Mouse (Mus musculus) heart, adult 18-20 months (tissue): Measurements from ENCODE around the gene Prss22. TPM values are rescaled to one million over a fixed set of nuclear protein-coding genes. Genes with fewer than 3 reads are reported as not detected.
"Not testable (repeated sequence)": the region's sequence is repeated elsewhere in the genome, so short reads cannot be mapped to it uniquely, and the experiment has no call there.

Experiments used
- DNase-seq, 2 experiments: peaks; one replicate each; pipeline ENCODE4 v3.0.0; 2021 to 2022; ENCODE audit warnings: mixed read lengths in 1 of 2
- total RNA-seq, 2 experiments: library from RNA; stranded (reverse); gene quantifications; 2 replicates each; pipeline ENCODE4 v1.2.3; 2021

The Prss22 gene
- total RNA-seq, 2 experiments from 2014 or later = not detected

- DNase-seq = no peak
These were observed 2.5 kb downstream of the Prss22 start for GRCm38 (mm10) chr17:23995421-23995820.

DNA sequence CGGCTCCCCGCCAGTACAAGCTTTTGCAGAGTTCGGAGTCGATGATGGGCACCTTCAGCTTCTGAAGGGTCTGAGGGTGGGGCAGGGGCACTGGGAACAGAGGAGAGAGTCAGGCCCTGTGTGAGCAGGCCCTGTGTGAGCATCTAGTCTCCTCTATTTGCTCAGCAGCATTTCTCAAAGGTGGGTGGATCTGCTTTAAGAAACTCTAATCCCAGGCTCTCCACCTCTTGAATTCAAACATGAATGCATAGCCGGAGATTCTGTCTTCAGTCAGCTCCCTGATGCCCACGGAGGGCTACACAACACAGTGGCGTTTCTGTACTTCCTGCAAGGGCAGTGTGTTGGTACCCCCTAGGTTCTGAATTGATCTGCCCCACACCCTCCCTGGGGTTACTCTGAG lies 3.2 kb downstream of the Prss22 start:
- no peak for DNase-seq

DNA sequence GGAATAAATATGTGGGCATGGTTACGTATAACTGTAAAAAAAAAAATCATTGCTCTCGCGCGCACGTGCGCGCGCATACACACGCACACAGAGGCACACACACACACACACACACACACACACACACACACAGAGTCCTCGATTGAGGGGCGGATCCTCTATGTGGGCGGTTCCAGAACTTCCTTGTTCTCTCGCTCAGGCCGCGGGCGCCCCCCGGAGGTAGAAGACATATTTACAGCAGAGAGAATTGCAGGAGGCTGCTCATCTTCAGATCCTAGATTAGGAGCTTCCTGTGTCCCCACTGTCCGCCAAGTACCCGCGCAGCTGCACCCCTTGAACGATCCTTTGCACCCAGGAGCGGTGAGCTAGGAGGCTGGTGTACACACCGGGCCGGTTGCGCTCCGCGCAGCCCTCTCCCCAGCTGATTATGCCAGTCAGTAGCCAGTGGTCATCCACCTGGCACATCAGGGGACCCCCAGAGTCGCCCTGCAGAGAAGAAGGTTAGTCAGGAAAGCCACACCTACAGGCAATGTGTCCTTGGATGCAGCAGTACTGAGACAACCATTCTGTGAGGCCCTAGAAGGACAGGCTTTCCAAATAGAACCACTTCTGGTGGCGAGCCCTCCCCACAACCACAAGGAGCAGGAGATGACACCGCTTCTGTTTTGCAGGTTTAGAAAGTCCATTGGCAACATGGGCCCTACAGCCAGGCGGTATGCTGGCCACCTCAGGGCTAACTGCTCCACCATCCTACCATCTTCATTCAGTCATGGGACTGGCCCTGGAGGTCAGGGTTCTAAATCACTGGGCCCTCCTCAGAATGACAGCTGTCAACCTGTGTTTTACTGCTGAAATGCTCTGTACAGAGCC lies 4.1 kb downstream of the Prss22 start:
- peak; percentile 83 to 91 for DNase-seq

DNA sequence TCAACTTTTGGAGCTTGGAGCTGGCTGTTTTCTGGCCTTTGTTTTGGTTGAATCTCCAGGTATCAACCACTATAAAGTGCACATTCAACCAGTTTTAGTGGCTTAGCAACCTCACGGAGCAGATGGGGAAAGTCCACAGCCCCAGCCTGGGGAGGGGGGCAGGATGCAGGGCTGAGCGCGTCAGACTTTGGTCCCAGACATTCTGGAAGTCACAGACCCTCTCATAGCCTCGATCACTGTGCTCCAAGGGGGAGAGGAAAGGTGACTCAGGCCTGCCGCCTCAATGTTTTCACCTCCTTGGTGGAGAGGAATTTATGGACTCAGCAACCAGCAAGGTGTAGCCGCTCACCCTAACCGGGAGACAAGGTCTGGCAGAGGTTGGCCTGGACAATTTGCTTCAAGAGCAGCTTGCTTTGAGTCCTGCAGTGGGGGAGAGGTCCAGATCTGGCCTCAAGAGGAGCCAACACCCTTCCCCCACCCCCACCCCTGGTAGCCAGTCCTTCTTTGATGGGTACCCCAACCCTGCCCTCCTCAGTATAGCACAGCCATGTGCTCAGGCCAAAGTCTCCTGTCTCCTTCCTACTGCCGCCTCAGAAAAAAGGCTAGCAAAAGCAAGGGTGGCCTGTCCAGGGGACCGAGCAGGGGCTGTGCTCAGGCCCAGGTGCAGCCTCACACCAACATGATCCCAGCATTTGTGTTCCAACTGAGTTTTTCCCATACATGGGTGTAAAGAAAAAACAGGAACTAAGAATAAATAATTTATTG lies 4.9 kb downstream of the Prss22 start:
- no peak for DNase-seq

- DNase-seq = no peak
These were observed 8.1 kb downstream of the Prss22 start for GRCm38 (mm10) chr17:23989802-23990201.

DNA sequence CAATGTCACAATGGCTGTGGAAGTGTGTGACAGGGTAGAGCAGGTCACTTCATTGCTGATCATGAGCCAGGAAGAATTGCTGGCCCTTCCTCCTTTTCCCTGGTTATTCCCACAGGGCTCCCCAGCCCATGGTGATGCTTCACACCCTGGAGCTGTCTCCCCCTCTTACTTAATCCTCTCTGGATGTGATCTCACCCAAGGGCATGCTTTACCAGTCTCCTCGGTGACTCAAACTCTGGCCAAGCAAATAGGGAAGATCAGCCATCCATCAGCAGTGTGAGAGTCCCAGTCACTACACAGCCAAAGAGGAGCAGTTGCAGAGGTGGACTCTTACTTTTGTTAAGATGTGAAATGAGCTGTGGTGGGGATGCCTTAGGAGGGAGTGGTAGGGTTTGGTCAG lies 12.9 kb downstream of the Prss22 start:
- no peak for DNase-seq

DNA sequence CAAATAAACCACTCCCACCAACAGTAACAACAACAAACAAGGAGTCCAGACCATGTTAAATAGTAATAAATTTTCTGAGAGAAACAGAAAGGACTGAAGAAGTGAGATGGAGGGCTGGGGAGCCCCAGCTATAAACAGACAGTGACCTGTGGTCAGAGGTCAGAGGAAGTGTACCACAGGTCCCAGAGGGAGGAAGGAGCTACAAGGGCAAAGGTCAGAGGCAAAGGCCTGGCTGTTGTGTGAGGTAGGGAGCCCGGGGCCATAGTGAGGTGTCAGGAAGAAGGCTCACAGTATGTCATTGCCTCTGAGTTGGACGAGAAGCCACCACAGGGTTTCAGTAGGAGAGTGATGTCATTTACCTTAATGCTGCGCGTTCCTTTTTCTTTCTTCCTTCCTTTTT lies 15.0 kb downstream of the Prss22 start:
- DNase-seq = no peak

DNA sequence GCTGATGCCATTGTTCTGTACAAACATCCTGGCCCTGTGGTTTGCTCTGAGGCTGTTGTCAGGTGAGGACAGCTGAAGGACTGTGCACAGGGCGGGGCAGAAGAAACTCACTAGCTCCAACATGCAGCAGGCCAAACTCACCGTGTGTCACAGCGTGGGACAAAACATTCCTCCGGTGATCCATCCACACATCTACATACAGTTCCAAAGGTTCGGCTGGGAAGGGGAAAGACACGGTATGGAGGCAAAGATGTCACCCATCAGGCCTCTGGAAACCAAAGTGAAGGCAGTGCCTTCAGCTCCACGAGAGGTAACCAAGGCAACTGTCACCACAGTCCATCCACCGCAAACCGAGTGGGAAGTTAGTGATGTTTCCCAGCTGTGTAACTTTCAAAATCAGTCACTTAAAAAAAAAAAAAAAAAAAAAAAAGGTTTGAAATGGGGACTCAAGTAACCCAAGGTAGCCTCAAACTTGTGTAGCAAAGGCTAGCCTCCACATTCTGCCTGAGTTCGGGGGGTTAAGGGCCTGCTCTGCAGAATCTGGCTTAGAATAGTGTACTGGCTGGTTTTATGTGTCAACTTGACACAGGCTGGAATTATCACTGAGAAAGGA lies 17.5 kb downstream of the Prss22 start, which contains the start of gene Prss30:
Prss30 (minus strand) TSS at position 270 of the 613 bp plus-strand sequence.
- DNase-seq = no peak

DNA sequence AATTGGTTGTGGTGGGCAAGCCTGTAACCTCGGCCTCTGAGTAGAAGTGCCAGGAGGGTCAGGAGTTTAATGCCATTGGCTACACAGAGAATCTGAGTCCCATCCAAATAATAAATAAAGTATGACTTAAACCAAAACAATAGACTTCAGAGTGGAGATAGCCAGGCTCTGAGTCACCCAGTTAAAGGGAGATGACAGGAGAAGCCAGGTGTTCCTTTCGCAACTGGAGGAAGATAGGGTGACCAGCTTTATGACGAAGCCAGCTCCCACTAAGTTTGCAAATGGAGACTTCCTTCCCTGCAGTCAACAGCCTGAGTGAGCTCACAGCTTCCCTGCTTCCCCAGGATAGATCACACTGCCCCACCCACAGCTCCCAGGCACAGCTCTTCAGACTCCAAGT lies 18.4 kb downstream of the Prss22 start:
- no peak for DNase-seq

DNA sequence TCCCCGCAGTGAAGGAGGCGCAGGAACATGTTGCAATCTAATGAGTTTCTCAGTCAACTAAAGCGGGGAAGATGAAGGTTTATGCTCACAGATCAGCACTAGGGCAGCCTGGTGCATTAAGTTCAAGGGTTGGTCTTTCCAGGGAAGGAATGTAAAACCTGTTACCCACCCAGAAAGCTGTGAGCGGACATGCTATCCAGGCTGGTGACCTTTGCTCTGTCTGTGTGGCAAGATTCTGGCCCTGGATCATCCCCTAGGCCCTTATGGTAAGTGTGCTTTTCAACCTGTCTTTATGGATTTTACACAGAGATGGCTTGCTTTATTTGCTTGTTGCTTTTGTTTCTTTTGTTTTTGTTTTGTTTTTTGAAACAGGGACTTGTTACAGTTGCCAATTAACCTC lies 21.2 kb downstream of the Prss22 start:
- no peak for DNase-seq

- DNase-seq = no peak
These were observed 26.6 kb downstream of the Prss22 start for GRCm38 (mm10) chr17:23971315-23971714.

DNA sequence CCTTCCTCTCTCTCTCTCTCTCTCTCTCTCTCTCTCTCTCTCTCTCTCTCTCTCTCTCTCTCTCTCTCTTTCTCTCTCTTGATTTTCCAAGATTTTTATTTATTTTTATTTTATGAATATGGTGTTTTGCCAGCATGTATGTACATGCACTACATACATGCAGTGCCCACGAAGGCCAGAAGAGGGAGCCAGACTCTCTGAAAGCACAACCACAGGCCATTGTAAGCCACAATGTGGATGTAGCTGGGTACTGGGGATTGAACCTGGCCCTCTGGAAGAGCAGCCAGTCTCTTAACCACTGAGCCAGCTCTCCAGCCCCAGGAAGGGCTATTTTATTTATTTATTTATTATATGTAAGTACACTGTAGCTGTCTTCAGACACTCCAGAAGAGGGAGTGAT lies 28.7 kb downstream of the Prss22 start:
- peak; percentile 58 to 90 for DNase-seq

DNA sequence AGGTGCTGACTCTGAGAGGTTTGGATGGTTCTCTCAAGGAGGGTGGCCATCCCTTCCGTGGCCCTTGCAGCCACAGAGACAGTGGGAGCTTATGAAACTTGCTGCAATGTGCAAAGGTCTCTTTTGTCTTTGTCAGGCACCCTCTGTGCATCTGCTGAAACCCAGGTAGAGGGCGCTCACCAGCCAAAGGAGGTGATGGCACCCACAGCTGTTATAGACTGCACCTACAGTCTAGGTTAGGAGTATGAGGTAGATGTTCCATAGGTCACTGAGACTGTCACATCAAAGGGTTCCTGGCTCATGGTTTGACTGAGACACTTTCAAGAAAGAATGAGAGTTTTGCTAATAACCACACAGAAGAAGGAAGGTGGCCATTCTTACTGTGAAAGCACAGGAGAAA lies 29.1 kb downstream of the Prss22 start:
- DNase-seq = no peak

- peak in 1 of 2 experiments; percentile 58 for DNase-seq
These were observed 31.1 kb downstream of the Prss22 start for GRCm38 (mm10) chr17:23966658-23967401.

- DNase-seq = no peak
These were observed 32.0 kb downstream of the Prss22 start for GRCm38 (mm10) chr17:23965805-23966425.

DNA sequence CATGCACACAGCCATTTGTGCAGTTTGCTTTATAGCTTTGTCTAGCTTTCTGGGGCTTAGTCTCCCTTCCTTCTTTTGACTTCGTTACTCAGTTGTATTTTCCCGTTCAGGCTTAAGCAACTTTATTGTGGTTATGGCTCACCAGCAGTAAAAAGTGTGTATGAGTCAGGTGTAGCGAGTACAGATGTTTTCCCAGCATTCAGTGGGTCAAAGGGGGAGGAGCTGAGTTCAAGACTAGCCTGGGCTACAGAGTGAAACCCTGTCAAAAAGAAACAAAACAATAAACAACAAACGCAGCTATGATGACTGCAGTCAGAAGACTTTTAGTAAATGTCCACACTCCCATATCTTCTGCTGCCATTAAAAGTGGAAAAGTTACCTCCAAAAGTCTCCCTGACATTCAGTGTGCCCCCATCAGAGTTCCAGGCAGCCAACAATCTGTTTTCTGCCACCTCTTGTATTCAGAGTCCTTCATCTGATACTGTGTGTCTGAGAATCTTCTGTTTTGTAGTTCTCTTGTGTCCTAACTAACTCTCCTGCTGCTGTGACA lies 36.3 kb downstream of the Prss22 start:
- DNase-seq = no peak

DNA sequence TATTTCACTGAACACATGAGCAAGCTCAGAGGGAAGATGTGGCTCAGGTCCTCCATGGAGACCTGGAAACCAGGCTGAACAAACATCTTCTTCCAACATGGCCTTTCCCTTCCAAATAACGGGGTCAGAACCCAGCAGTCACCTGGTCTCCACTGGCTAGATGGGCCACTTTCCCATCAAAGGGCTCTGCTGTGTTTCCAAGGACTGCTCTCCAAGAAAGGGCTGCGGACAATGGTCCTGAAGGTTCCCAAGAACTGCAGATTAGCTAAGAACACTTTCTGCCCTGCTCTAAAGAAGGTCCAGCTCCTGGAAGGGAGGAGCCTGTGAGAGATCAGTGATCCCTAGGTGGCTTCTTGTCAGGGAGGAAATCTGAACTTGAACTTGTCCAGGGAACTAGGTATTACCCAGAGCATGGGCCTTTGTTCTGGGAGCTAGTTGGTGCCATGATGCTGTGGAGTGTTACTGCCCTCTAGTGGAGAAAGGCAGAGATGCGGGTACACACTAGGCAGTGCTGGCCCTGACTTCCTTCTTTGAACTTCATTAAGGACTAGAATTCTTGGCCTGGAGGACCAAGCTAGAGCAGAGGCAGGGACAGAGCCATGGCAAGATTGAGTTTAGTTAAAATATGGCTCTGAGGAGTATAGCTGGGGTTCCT lies 37.7 kb downstream of the Prss22 start:
- peak; percentile 71 to 87 for DNase-seq

- no peak for DNase-seq
These were observed 42.7 kb downstream of the Prss22 start, which contains the start of gene Sbpl for GRCm38 (mm10) chr17:23955174-23955573. Gene Sbpl, minus strand, starts transcription at chr17:23955274.

- not testable (repeated sequence) for DNase-seq
These were observed 47.1 kb downstream of the Prss22 start for GRCm38 (mm10) chr17:23950828-23951227.

- no peak for DNase-seq
These were observed 48.8 kb downstream of the Prss22 start for GRCm38 (mm10) chr17:23949068-23949467.

GRCm38 (mm10) chr17:23947486-23947885 lies 50.4 kb downstream of the Prss22 start:
- not testable (repeated sequence) for DNase-seq
